Mouse (Mus musculus) neural tube, embryonic 11.5 days (tissue): Measurements from ENCODE around the gene Dpf1. TPM values are rescaled to one million over a fixed set of nuclear protein-coding genes. Genes with fewer than 3 reads are reported as not detected.

Experiments used
- ATAC-seq: fragments of 200-750 bp; cut with Nextera tagmentation; 2 replicates; pipeline ENCODE4 v1.8.0; 2017; ENCODE audit warnings: moderate number of reproducible peaks, mild to moderate bottlenecking, moderate TSS enrichment, moderate library complexity; ENCODE audit not compliant: insufficient read depth, low FRiP score, low TSS enrichment
- DNase-seq: peaks from one replicate; pipeline ENCODE4 v3.0.0-alpha.2; 2015; ENCODE audit warnings: low spot score
- H3K27ac ChIP-seq: fragments of 300-500 bp; sonication (generic); 2 replicates; pipeline ENCODE4 v1.5.1; 2014; ENCODE audit warnings: low read depth, mild to moderate bottlenecking, low read length
- H3K27me3 ChIP-seq: fragments of 300-500 bp; sonication (generic); 2 replicates; pipeline ENCODE4 v1.6.1; 2014; ENCODE audit warnings: mild to moderate bottlenecking, low read length, mixed read lengths; ENCODE audit not compliant: control insufficient read depth, insufficient read depth
- H3K36me3 ChIP-seq: fragments of 300-500 bp; sonication (generic); 2 replicates; pipeline ENCODE4 v1.6.1; 2014; ENCODE audit warnings: mild to moderate bottlenecking, low read length, moderate library complexity, mixed read lengths; ENCODE audit not compliant: control insufficient read depth, insufficient read depth
- H3K4me1 ChIP-seq: fragments of 300-500 bp; sonication (generic); 2 replicates; pipeline ENCODE4 v1.6.1; 2014; ENCODE audit warnings: low read length, mixed read lengths; ENCODE audit not compliant: control insufficient read depth, insufficient read depth
- H3K4me2 ChIP-seq: fragments of 300-500 bp; sonication (generic); 2 replicates; pipeline ENCODE4 v1.6.1; 2014; ENCODE audit warnings: low read depth, mild to moderate bottlenecking, moderate library complexity
- H3K4me3 ChIP-seq: fragments of 300-500 bp; sonication (generic); 2 replicates; pipeline ENCODE4 v1.5.1; 2014; ENCODE audit warnings: low read depth, low read length
- H3K9ac ChIP-seq: fragments of 300-500 bp; sonication (generic); 2 replicates; pipeline ENCODE4 v1.6.1; 2014; ENCODE audit warnings: mild to moderate bottlenecking, low read length
- H3K9me3 ChIP-seq: fragments of 300-500 bp; sonication (generic); 2 replicates; pipeline ENCODE4 v1.6.1; 2016; ENCODE audit warnings: low read length; ENCODE audit not compliant: control insufficient read depth
- WGBS: fragments of 180-500 bp; shearing (Covaris S2); extraction: QIAGEN DNeasy Blood & Tissue Kit; methylation state at CpG from one replicate; pipeline ENCODE4 v1.1.7; 2014; 5-methylcytosine and 5-hydroxymethylcytosine counted together
- polyA plus RNA-seq: library from polyadenylated mRNA; unstranded; fragments of >200 nt; fragmentation: Nextera tagmentation; extraction: Ambion mirVana; gene quantifications from 2 replicates; pipeline ENCODE4 v1.2.1, GENCODE M21; 2014

Dpf1 gene
- polyA plus RNA-seq, 1 experiment from 2014 or later, result 65.2 TPM

- DNase-seq (no peak), ATAC-seq (no peak)
- no peak overlapping the region for H3K4me2 ChIP-seq
- H3K4me3 ChIP-seq, result no peak overlapping the region
- H3K4me1 ChIP-seq, result no peaks in the 10 kb centered on the region
- 69% methylated on average over 3 of the region's 3 CpGs for WGBS
- H3K27me3 ChIP-seq, result no peaks in the 10 kb centered on the region
- no peak overlapping the region for H3K9ac ChIP-seq
- H3K27ac ChIP-seq, result no peak overlapping the region
- no peaks in the 10 kb centered on the region; the same call in 1 of the 2 replicates for H3K36me3 ChIP-seq
- no peaks in the 10 kb centered on the region for H3K9me3 ChIP-seq
Observed at GRCm38 (mm10) chr7:29346212-29346611, 42.5 kb downstream of the Dpf1 start.

GRCm38 (mm10) chr7:29350489-29350888 is 46.7 kb downstream of the Dpf1 start:
- no peaks in the 10 kb centered on the region for H3K9me3 ChIP-seq
- H3K27me3 ChIP-seq, result no peaks in the 10 kb centered on the region
- no peaks in the 10 kb centered on the region for H3K4me1 ChIP-seq
- ATAC-seq (no peak), DNase-seq (no peak)
- H3K27ac ChIP-seq, result no peak overlapping the region
- WGBS, result 90% methylated on average over 10 of the region's 10 CpGs
- H3K4me3 ChIP-seq, result no peak overlapping the region
- H3K9ac ChIP-seq, result no peak overlapping the region
- H3K4me2 ChIP-seq, result no peak overlapping the region
- no peaks in the 10 kb centered on the region; the same call in 1 of the 2 replicates for H3K36me3 ChIP-seq

GRCm38 (mm10) chr7:29352246-29352645 is 48.5 kb downstream of the Dpf1 start:
- no peak overlapping the region for H3K9ac ChIP-seq
- no peaks in the 10 kb centered on the region for H3K9me3 ChIP-seq
- no peak for ATAC-seq
- no peaks in the 10 kb centered on the region for H3K27me3 ChIP-seq
- H3K4me2 ChIP-seq, result no peak overlapping the region
- 88% methylated on average over 8 of the region's 8 CpGs for WGBS
- H3K27ac ChIP-seq, result no peak overlapping the region
- H3K4me1 ChIP-seq, result no peaks in the 10 kb centered on the region
- H3K36me3 ChIP-seq, result no peaks in the 10 kb centered on the region; the same call in 1 of the 2 replicates
- H3K4me3 ChIP-seq, result no peak overlapping the region
- DNase-seq, result no peak

GRCm38 (mm10) chr7:29354161-29354560 is 50.4 kb downstream of the Dpf1 start:
- Histone ChIP-seq H3K4me1 (no peaks in the 10 kb centered on the region), H3K4me3 (no peak overlapping the region), H3K4me2 (no peak overlapping the region), H3K9me3 (no peaks in the 10 kb centered on the region), H3K27ac (no peak overlapping the region), H3K9ac (no peak overlapping the region), H3K27me3 (no peaks in the 10 kb centered on the region), H3K36me3 (no peaks in the 10 kb centered on the region; the same call in 1 of the 2 replicates)
- 89% methylated on average over 8 of the region's 8 CpGs for WGBS
- ATAC-seq (no peak), DNase-seq (no peak)

- no peak overlapping the region for H3K9ac ChIP-seq
- H3K9me3 ChIP-seq, result no peaks in the 10 kb centered on the region
- ATAC-seq (no peak), DNase-seq (no peak)
- H3K4me3 ChIP-seq, result no peak overlapping the region
- no peaks in the 10 kb centered on the region for H3K27me3 ChIP-seq
- H3K4me2 ChIP-seq, result no peak overlapping the region
- H3K4me1 ChIP-seq, result no peaks in the 10 kb centered on the region
- H3K27ac ChIP-seq, result no peak overlapping the region
- WGBS, result 90% methylated on average over 8 of the region's 8 CpGs
- H3K36me3 ChIP-seq, result no peaks in the 10 kb centered on the region; the same call in 1 of the 2 replicates
Observed at GRCm38 (mm10) chr7:29355406-29355805, 51.7 kb downstream of the Dpf1 start.

- Histone ChIP-seq H3K27me3 (no peaks in the 10 kb centered on the region), H3K4me3 (no peak overlapping the region), H3K27ac (no peak overlapping the region), H3K9me3 (no peaks in the 10 kb centered on the region), H3K36me3 (no peaks in the 10 kb centered on the region; the same call in 1 of the 2 replicates), H3K9ac (no peak overlapping the region), H3K4me1 (no peaks in the 10 kb centered on the region), H3K4me2 (no peak overlapping the region)
- ATAC-seq (no peak), DNase-seq (no peak)
- 95% methylated on average over 13 of the region's 13 CpGs for WGBS
Observed at GRCm38 (mm10) chr7:29361497-29361896, 57.7 kb downstream of the Dpf1 start.

GRCm38 (mm10) chr7:29364052-29364451 is 60.3 kb downstream of the Dpf1 start:
- Histone ChIP-seq H3K4me1 (no peaks in the 10 kb centered on the region), H3K27me3 (no peaks in the 10 kb centered on the region), H3K4me2 (no peak overlapping the region), H3K36me3 (no peaks in the 10 kb centered on the region), H3K27ac (no peak overlapping the region), H3K9me3 (no peaks in the 10 kb centered on the region), H3K4me3 (no peak overlapping the region), H3K9ac (no peak overlapping the region)
- peak; percentile 35; the same call in 1 of the 2 replicates for ATAC-seq
- DNase-seq, result peak; percentile 67
- WGBS, result 35% methylated on average over 4 of the region's 4 CpGs

GRCm38 (mm10) chr7:29367166-29368003 is 63.6 kb downstream of the Dpf1 start:
- no peaks in the 10 kb centered on the region for H3K4me1 ChIP-seq
- ATAC-seq, result peak; percentile 45; the same call in 1 of the 2 replicates
- no peak for DNase-seq
- H3K4me2 ChIP-seq, result no peak overlapping the region
- no peak overlapping the region; the same call in 1 of the 2 replicates for H3K27ac ChIP-seq
- H3K4me3 ChIP-seq, result no peak overlapping the region
- no peaks in the 10 kb centered on the region for H3K9me3 ChIP-seq
- 79% methylated on average over 13 of the region's 13 CpGs for WGBS
- no peaks in the 10 kb centered on the region for H3K36me3 ChIP-seq
- H3K9ac ChIP-seq, result no peak overlapping the region
- H3K27me3 ChIP-seq, result no peaks in the 10 kb centered on the region
